Mouse (Mus musculus) stomach, embryonic 16.5 days (tissue): Measurements from ENCODE around the gene Cfap61. TPM values are rescaled to one million over a fixed set of nuclear protein-coding genes. Genes with fewer than 3 reads are reported as not detected.

Experiments used
- ATAC-seq: fragments of 200-750 bp; cut with Nextera tagmentation; 2 replicates; pipeline ENCODE4 v1.8.0; 2017; ENCODE audit warnings: moderate number of reproducible peaks, moderate TSS enrichment; ENCODE audit not compliant: insufficient read depth, low FRiP score
- H3K27ac ChIP-seq: fragments of 300-500 bp; sonication (generic); 2 replicates; pipeline ENCODE4 v1.5.1; 2014; ENCODE audit warnings: low read length
- H3K27me3 ChIP-seq: fragments of 300-500 bp; sonication (generic); 2 replicates; pipeline ENCODE4 v1.6.1; 2014; ENCODE audit warnings: low read length, control low read depth, mixed read lengths; ENCODE audit not compliant: control insufficient read depth, insufficient read depth
- H3K36me3 ChIP-seq: fragments of 300-500 bp; sonication (generic); 2 replicates; pipeline ENCODE4 v1.6.1; 2014; ENCODE audit warnings: low read length; ENCODE audit not compliant: control insufficient read depth, insufficient read depth
- H3K4me1 ChIP-seq: fragments of 300-500 bp; sonication (generic); 2 replicates; pipeline ENCODE4 v1.6.1; 2014; ENCODE audit warnings: low read length, control low read depth, mixed read lengths; ENCODE audit not compliant: control insufficient read depth, insufficient read depth
- H3K4me2 ChIP-seq: fragments of 300-500 bp; sonication (generic); 2 replicates; pipeline ENCODE4 v1.6.1; 2014; ENCODE audit warnings: low read depth, low read length, mixed read lengths
- H3K4me3 ChIP-seq: fragments of 300-500 bp; sonication (generic); replicated peaks from 2 replicates; pipeline ENCODE4 v1.5.1; 2014; ENCODE audit warnings: mild to moderate bottlenecking, low read length
- H3K9ac ChIP-seq: fragments of 300-500 bp; sonication (generic); 2 replicates; pipeline ENCODE4 v1.6.1; 2014; ENCODE audit warnings: low read length
- H3K9me3 ChIP-seq: fragments of 300-500 bp; sonication (generic); replicated peaks from 2 replicates; pipeline ENCODE4 v1.6.1; 2016; ENCODE audit warnings: low read length, control low read depth; ENCODE audit not compliant: control insufficient read depth
- WGBS: fragments of 180-500 bp; shearing (Covaris S2); extraction: QIAGEN DNeasy Blood & Tissue Kit; methylation state at CpG from one replicate; pipeline ENCODE4 v1.1.7; 2014; 5-methylcytosine and 5-hydroxymethylcytosine counted together
- polyA plus RNA-seq: library from polyadenylated mRNA; unstranded; fragments of >200 nt; fragmentation: Nextera tagmentation; extraction: Ambion mirVana; gene quantifications from 2 replicates; pipeline ENCODE4 v1.2.1, GENCODE M21; 2015

Gene Cfap61
- polyA plus RNA-seq, 1 experiment from 2014 or later: 0.13 TPM

GRCm38 (mm10) chr2:146134275-146134674 lies 199.7 kb downstream of the Cfap61 start:
- no peaks in the 10 kb centered on the region for H3K36me3 ChIP-seq
- ATAC-seq: no peak
- H3K4me2 ChIP-seq: no peak overlapping the region
- H3K27ac ChIP-seq: no peak overlapping the region
- no peaks in the 10 kb centered on the region for H3K9me3 ChIP-seq
- no peaks in the 10 kb centered on the region for H3K4me1 ChIP-seq
- H3K27me3 ChIP-seq: no peaks in the 10 kb centered on the region
- WGBS: 84% methylated on average over 6 of the region's 6 CpGs
- no peak overlapping the region for H3K9ac ChIP-seq
- H3K4me3 ChIP-seq: no peak overlapping the region

GRCm38 (mm10) chr2:146140711-146141110 lies 206.1 kb downstream of the Cfap61 start:
- H3K4me2 ChIP-seq: no peak overlapping the region
- H3K27me3 ChIP-seq: no peaks in the 10 kb centered on the region
- ATAC-seq: no peak
- H3K36me3 ChIP-seq: no peaks in the 10 kb centered on the region
- H3K4me3 ChIP-seq: no peak overlapping the region
- no peak overlapping the region for H3K9ac ChIP-seq
- no peaks in the 10 kb centered on the region for H3K4me1 ChIP-seq
- H3K9me3 ChIP-seq: no peaks in the 10 kb centered on the region
- no peak overlapping the region for H3K27ac ChIP-seq
- 72% methylated on average over 3 of the region's 3 CpGs for WGBS

GRCm38 (mm10) chr2:146147306-146147705 lies 212.7 kb downstream of the Cfap61 start:
- ATAC-seq: no peak
- Histone ChIP-seq H3K4me2 (no peak overlapping the region), H3K27me3 (no peaks in the 10 kb centered on the region), H3K9me3 (no peaks in the 10 kb centered on the region), H3K36me3 (no peaks in the 10 kb centered on the region), H3K4me1 (no peaks in the 10 kb centered on the region), H3K4me3 (no peak overlapping the region), H3K27ac (no peak overlapping the region), H3K9ac (no peak overlapping the region)
- 79% methylated on average over 4 of the region's 4 CpGs for WGBS

DNA sequence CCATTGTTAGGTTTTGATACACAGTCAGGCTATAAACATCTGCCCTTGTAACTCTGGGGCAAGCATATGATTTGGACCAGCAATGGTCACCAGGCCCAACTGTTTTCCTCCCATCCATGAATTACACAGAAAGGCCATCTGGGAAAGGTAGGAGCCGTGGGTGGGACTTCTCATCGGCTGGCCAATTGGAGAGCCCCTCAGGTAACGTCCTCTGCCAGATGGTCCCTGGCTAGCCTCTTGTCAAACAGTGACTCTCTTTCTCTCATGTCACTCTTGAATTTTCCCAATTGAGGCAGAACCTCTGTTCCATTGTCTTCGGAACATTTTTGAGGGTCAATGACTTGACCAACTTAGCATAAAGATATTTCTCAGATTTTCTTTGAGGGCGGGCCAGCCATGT lies 213.2 kb downstream of the Cfap61 start:
- WGBS: 93% methylated on average over 5 of the region's 5 CpGs
- Histone ChIP-seq H3K36me3 (no peaks in the 10 kb centered on the region), H3K9me3 (no peaks in the 10 kb centered on the region), H3K9ac (no peak overlapping the region), H3K4me1 (no peaks in the 10 kb centered on the region), H3K27ac (no peak overlapping the region), H3K4me2 (no peak overlapping the region), H3K4me3 (no peak overlapping the region), H3K27me3 (no peaks in the 10 kb centered on the region)
- ATAC-seq: no peak

DNA sequence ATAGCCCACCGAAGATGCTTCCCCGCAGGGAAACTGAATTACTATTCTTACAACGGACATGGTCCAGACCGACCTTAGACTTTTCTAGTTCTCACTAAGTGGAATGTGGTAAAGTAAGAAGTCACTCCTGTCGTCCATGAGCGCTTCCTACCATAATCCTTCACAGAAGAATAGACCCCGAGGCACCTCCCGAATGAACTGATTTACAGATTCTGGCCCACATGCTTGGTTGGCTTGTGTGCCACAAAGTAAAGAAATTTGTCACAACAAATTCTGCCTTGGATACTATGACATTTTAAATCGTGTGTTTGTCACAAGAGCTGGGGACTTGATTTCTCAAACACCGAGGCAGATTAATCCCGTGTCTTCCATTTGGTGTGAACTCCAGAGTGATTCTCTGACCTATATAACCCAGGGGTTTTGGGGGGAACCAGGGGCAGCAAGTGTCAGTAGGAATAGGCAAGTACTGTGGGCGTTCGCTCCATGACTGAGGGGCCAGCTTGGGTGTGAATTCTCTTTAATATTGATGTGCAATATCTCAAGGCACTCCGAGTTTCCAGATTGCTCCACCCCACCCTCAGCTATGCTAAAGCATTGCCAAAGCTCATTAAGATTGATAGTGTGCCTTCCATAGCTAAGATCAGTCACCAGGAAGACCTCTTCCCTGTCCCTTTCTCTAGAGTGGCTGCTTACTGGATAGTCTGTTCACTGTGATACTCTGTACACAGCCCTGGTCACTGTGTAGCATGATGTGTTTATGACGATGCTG lies 214.8 kb downstream of the Cfap61 start:
- WGBS: 87% methylated on average over 15 of the region's 15 CpGs
- no peak for ATAC-seq
- no peaks in the 10 kb centered on the region for H3K4me1 ChIP-seq
- H3K27me3 ChIP-seq: no peaks in the 10 kb centered on the region
- no peak overlapping the region for H3K4me2 ChIP-seq
- no peak overlapping the region for H3K9ac ChIP-seq
- no peaks in the 10 kb centered on the region for H3K36me3 ChIP-seq
- no peak overlapping the region for H3K4me3 ChIP-seq
- H3K27ac ChIP-seq: no peak overlapping the region
- H3K9me3 ChIP-seq: no peaks in the 10 kb centered on the region

- H3K4me1 ChIP-seq: no peaks in the 10 kb centered on the region
- no peaks in the 10 kb centered on the region for H3K36me3 ChIP-seq
- H3K4me2 ChIP-seq: no peak overlapping the region
- H3K27ac ChIP-seq: no peak overlapping the region
- no peak overlapping the region for H3K9ac ChIP-seq
- H3K4me3 ChIP-seq: no peak overlapping the region
- ATAC-seq: no peak
- H3K27me3 ChIP-seq: no peaks in the 10 kb centered on the region
- 60% methylated on average over 14 of the region's 14 CpGs for WGBS
- no peaks in the 10 kb centered on the region for H3K9me3 ChIP-seq
Observed at GRCm38 (mm10) chr2:146168017-146168803, 233.6 kb downstream of the Cfap61 start.

DNA sequence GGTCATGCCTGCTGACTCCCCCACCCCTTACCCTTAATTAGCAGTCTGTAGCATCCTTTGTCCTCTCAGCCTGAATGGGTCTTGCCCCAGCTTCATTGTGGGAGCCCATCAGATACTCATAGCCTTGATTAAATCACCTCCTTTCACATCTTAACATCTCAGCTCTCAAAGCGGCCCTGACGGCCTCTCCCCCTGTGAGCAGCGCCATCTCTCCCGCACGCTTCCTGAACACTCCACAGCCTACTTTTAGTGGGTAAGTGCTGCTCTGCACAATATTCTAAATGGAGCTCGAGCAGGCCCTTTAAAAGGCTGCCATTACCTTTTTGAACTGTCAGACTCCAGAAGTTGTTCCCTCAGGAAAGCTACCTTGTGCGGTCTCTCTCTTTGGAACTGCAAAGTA lies 234.9 kb downstream of the Cfap61 start:
- no peak overlapping the region for H3K27ac ChIP-seq
- H3K36me3 ChIP-seq: no peaks in the 10 kb centered on the region
- H3K4me3 ChIP-seq: no peak overlapping the region
- no peaks in the 10 kb centered on the region for H3K27me3 ChIP-seq
- H3K9ac ChIP-seq: no peak overlapping the region
- 80% methylated on average over 7 of the region's 7 CpGs for WGBS
- no peak overlapping the region for H3K4me2 ChIP-seq
- H3K9me3 ChIP-seq: no peaks in the 10 kb centered on the region
- no peak for ATAC-seq
- no peaks in the 10 kb centered on the region for H3K4me1 ChIP-seq

DNA sequence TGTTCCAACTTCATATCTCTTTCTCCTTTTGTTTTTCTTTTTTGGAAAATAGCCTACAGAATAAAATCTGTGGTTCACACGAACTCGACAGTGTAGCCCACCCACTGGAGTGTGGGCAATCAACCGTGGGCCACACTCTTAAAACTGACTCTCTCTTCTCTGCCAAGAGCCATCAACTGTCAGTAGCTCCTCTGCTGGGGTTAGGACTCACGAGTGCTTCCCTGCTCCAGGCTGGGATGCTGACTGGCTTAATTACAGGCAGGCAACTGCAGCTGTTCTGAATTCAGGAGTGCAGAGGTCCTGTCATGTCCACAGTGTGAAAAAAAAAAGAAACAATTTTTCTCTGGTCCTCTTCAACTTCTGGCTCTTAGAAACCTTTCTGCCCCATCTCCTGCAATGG lies 237.5 kb downstream of the Cfap61 start:
- WGBS: 52% methylated on average over 4 of the region's 4 CpGs
- no peak overlapping the region for H3K9ac ChIP-seq
- no peak for ATAC-seq
- no peak overlapping the region for H3K4me3 ChIP-seq
- H3K27ac ChIP-seq: no peak overlapping the region
- no peaks in the 10 kb centered on the region for H3K9me3 ChIP-seq
- no peaks in the 10 kb centered on the region for H3K36me3 ChIP-seq
- no peaks in the 10 kb centered on the region for H3K27me3 ChIP-seq
- no peak overlapping the region for H3K4me2 ChIP-seq
- no peaks in the 10 kb centered on the region for H3K4me1 ChIP-seq

DNA sequence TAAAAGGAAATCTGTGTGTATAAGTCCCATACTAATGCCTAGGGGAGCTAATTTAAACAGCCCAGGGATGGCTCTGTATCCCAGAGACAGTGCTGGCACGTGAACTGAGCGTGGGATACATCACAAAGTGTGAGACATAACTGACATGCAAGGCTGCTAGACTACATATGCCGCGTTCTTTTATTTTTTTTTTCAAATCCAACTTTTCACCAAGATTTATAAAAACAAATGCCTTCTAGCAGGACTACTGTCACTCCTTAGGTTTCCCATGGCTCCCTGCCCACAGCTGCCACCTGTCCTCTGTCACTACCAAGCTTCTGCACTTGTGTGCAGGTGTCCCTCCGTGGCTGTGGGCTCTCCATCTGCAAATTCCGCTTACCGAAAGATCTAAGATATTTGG lies 239.6 kb downstream of the Cfap61 start:
- H3K4me1 ChIP-seq: no peaks in the 10 kb centered on the region
- H3K27ac ChIP-seq: no peak overlapping the region
- H3K9me3 ChIP-seq: no peaks in the 10 kb centered on the region
- H3K4me3 ChIP-seq: no peak overlapping the region
- no peak overlapping the region for H3K9ac ChIP-seq
- no peaks in the 10 kb centered on the region for H3K27me3 ChIP-seq
- no peak for ATAC-seq
- H3K36me3 ChIP-seq: no peaks in the 10 kb centered on the region
- no peak overlapping the region for H3K4me2 ChIP-seq
- 71% methylated on average over 7 of the region's 7 CpGs for WGBS
